Mouse (Mus musculus) kidney, embryonic 15.5 days (tissue): ENCODE measurements at regions not wholly inside any gene's neighbourhood (a gene's known extent, or its start where the extent isn't known, plus 50 kb on each side); places are given as distances from the start of the nearest gene placed in this dataset.
A peak's percentile ranks its signal among the peaks of the same experiment; 100 is the strongest.
"Not testable (repeated sequence)": the region's sequence is repeated elsewhere in the genome, so short reads cannot be mapped to it uniquely, and the experiment has no call there.

Experiments
- ATAC-seq: fragments of 200-750 bp; cut with Nextera tagmentation; replicated peaks from 2 replicates; pipeline ENCODE4 v1.8.0; 2017; ENCODE audit warnings: moderate TSS enrichment; ENCODE audit not compliant: low FRiP score
- H3K27ac ChIP-seq: fragments of 300-500 bp; sonication (generic); 2 replicates; pipeline ENCODE4 v1.5.1; 2015; ENCODE audit warnings: mild to moderate bottlenecking, inconsistent platforms
- H3K27me3 ChIP-seq: fragments of 300-500 bp; sonication (generic); 2 replicates; pipeline ENCODE4 v1.6.1; 2015; ENCODE audit warnings: inconsistent platforms
- H3K36me3 ChIP-seq: fragments of 300-500 bp; sonication (generic); 2 replicates; pipeline ENCODE4 v1.6.1; 2015; ENCODE audit warnings: inconsistent platforms
- H3K4me1 ChIP-seq: fragments of 300-500 bp; sonication (generic); 2 replicates; pipeline ENCODE4 v1.6.1; 2015; ENCODE audit warnings: inconsistent platforms
- H3K4me2 ChIP-seq: fragments of 300-500 bp; sonication (generic); 2 replicates; pipeline ENCODE4 v1.6.1; 2015; ENCODE audit warnings: moderate library complexity, mild to moderate bottlenecking, inconsistent platforms
- H3K4me3 ChIP-seq: fragments of 300-500 bp; sonication (generic); replicated peaks from 2 replicates; pipeline ENCODE4 v1.5.1; 2015; ENCODE audit warnings: mild to moderate bottlenecking, inconsistent platforms
- H3K9ac ChIP-seq: fragments of 300-500 bp; sonication (generic); 2 replicates; pipeline ENCODE4 v1.6.1; 2015; ENCODE audit warnings: mild to moderate bottlenecking, inconsistent platforms
- H3K9me3 ChIP-seq: fragments of 300-500 bp; sonication (generic); replicated peaks from 2 replicates; pipeline ENCODE4 v1.6.1; 2016; ENCODE audit warnings: inconsistent platforms
- WGBS: fragments of 180-500 bp; shearing (Covaris S2); methylation state at CpG from one replicate; pipeline ENCODE4 v1.1.7; 2015; ENCODE audit warnings: mixed read lengths; 5-methylcytosine and 5-hydroxymethylcytosine counted together

DNA sequence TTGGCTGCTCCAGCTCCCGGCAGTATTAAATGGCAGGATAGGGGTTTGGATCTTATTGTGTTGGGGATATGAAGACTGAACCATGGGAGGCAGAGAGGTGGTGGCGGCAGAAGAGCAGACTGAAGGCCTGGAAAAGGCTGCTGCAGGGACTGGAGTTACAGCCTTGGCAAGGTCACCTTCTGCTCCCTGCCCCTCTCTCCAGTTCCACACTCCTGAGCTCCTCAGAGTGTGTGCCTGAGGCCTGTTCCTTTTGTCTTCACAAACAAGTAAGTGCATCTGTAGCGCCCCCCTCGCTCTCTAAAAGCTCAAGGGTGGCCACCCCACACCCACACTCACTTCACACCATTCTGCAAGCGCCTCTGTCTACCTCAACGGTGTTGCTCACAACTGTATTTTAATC lies 113.0 kb downstream of the Fam43a start:
- no peak overlapping the region for H3K9ac ChIP-seq
- 0 out of 2 replicates have a peak, but pooled peaks cover 1% of the 10 kb centered on the region for H3K9me3 ChIP-seq
- no peak for ATAC-seq
- H3K27ac ChIP-seq = no peak overlapping the region
- H3K27me3 ChIP-seq = no peaks in the 10 kb centered on the region
- no peak overlapping the region for H3K4me3 ChIP-seq
- no peaks in the 10 kb centered on the region for H3K36me3 ChIP-seq
- no peak overlapping the region for H3K4me2 ChIP-seq
- H3K4me1 ChIP-seq = no peaks in the 10 kb centered on the region
- 87% methylated on average over 6 of the region's 6 CpGs for WGBS

DNA sequence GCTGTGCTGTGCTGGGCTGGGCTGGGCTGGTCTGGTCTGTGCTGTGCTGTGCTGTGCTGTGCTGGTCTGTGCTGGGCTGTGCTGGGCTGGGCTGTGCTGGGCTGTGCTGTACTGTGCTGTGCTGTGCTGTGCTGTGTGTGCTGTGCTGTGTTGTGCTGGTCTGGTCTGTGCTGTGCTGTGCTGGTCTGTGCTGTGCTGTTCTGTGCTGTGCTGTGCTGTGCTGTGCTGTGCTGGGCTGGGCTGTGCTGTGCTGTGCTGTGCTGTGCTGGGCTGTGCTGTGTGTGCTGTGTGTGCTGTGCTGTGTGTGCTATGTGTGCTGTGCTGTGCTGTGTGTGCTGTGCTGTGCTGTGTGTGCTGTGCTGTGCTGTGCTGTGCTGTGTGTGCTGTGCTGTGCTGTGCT lies 118.1 kb downstream of the Fam43a start:
- not testable (repeated sequence) for H3K27me3 ChIP-seq, H3K36me3 ChIP-seq, H3K4me3 ChIP-seq, H3K9ac ChIP-seq, H3K9me3 ChIP-seq, ATAC-seq, H3K4me1 ChIP-seq, H3K27ac ChIP-seq, H3K4me2 ChIP-seq

DNA sequence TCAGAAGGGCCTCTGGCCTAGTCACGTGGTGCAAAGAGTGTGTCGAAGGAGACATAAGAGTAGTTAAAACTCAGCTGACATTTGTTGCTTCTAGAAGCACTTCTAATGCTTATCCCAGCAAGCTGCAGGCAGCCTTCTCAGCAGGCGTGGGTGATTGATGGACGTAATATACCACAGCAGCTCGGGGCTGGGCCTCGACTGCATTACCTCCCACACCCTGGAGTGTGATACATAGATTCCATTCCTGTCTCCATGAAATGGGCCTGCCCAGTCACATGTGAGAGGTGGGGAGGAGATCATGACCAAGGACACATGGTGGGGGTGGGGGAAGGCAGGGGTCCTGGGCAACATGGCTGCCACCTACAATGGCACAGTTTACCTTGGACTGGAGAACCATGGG lies 121.3 kb downstream of the Fam43a start:
- 0 out of 2 replicates have a peak, but pooled peaks have one; percentile 29 for ATAC-seq

DNA sequence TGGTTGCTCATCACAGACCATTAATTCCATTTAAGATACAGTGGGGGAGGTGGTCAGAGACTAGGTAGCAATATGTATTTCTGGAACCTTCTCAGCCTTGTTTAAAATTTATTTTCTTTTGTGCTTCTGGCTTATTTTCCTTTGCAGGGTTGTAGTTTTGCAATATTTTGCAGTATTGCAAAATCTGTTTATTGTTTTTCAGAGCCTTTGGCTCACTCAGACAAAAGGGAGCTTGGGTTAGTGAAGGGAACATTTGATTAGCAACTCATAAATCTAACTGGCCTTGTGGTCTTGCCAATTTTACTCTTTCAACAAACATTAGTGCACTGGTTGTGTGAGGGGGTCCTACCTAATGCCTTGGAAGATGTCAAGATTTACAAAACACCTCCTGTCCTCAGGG lies 121.7 kb downstream of the Fam43a start:
- no peak overlapping the region for H3K4me2 ChIP-seq
- no peak overlapping the region for H3K9ac ChIP-seq
- peaks cover 7% of the 10 kb centered on the region for H3K4me1 ChIP-seq
- no peaks in the 10 kb centered on the region for H3K36me3 ChIP-seq
- ATAC-seq = no peak
- H3K27ac ChIP-seq = no peak overlapping the region
- no peaks in the 10 kb centered on the region for H3K27me3 ChIP-seq
- no peak overlapping the region for H3K4me3 ChIP-seq
- H3K9me3 ChIP-seq = no peaks in the 10 kb centered on the region

More for the DNA sequence above, 121.3 kb downstream of the Fam43a start:
- Histone ChIP-seq H3K27me3 (no peaks in the 10 kb centered on the region), H3K27ac (no peak overlapping the region), H3K4me2 (no peak overlapping the region), H3K4me3 (no peak overlapping the region), H3K9me3 (no peaks in the 10 kb centered on the region), H3K9ac (no peak overlapping the region), H3K4me1 (peaks cover 7% of the 10 kb centered on the region), H3K36me3 (no peaks in the 10 kb centered on the region)
- 28% methylated on average over 6 of the region's 6 CpGs for WGBS

DNA sequence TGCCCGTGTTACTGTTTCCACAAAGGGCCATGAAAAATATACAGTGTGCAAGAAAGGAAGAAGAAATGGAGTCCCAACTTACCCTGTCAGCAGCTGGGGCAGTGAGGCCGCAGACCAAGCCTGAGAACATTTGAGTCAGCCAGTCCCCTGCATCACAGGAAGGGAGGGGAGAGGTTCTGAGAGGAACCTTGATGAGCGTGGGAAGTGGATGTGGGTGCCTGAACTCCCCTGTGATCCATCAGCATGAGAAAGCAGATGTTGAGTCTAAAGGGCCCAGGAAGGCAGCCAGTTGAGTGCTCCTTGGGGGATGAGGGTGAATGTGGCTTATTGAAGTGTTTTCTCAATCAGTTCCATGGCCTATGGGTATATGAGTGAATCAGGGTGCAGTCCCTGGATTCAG lies 122.8 kb downstream of the Fam43a start:
- no peak overlapping the region for H3K9ac ChIP-seq
- H3K4me3 ChIP-seq = no peak overlapping the region
- H3K4me2 ChIP-seq = no peak overlapping the region
- peaks cover 7% of the 10 kb centered on the region for H3K4me1 ChIP-seq
- 88% methylated on average over 3 of the region's 3 CpGs for WGBS
- no peak for ATAC-seq
- no peaks in the 10 kb centered on the region for H3K36me3 ChIP-seq
- H3K9me3 ChIP-seq = no peaks in the 10 kb centered on the region
- no peaks in the 10 kb centered on the region for H3K27me3 ChIP-seq
- H3K27ac ChIP-seq = no peak overlapping the region

DNA sequence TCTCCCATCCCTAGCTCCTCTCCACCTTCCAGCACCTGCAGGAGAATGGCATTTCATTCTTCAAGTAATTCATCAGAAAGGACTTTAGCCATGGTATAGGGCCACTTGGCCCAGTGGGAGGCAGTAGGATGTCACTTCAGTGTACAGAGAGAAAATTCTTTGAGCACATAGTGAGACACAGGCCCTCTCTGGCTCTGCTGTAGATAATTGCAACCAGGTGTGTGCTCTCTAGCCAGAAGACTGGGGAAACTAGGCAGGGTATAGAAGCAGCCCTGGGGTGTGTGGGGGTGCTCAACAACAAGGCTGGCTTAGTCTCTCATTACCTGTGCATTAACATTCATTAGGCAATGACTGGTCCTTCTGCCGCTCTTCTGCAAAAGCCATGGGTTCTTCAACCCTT lies 125.1 kb downstream of the Fam43a start:
- Histone ChIP-seq H3K4me1 (peaks cover 7% of the 10 kb centered on the region), H3K36me3 (no peaks in the 10 kb centered on the region), H3K27me3 (no peaks in the 10 kb centered on the region), H3K9ac (no peak overlapping the region), H3K27ac (no peak overlapping the region), H3K9me3 (no peaks in the 10 kb centered on the region), H3K4me2 (no peak overlapping the region), H3K4me3 (no peak overlapping the region)
- 96% methylated on average over 1 of the region's 1 CpGs for WGBS
- no peak for ATAC-seq

DNA sequence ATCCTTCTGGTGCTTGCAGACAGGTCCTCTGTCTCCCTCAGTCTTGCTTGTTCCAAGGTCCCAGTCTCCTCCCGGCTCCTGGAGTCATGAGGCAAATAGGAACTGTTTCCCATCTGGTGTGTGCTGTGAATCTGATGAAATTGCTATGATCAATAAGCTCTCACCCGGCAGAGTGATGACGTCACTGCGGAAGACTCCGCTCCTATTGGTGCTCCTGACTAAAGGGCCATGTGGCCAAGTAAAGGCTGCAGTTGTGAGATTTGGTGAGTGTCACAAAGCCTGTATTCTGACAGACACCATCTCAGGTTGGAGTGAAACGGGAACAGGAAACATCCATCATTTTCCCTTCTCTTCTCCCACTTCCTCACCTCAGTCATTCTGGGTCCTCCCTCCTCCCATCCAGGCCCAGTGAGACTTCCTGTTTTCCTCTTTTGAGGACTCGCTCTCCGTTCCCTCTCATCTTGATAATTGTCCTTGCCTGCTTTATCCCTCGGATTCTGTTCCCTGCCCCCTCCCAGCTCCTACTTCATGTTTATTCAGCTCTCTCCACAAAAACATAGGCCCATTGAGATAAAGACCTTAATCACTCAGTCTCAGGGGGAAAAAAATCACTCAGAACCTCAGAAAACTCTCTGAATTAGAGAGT lies 133.4 kb downstream of the Fam43a start:
- no peak overlapping the region for H3K4me3 ChIP-seq
- no peaks in the 10 kb centered on the region for H3K9me3 ChIP-seq
- H3K27ac ChIP-seq = no peak overlapping the region
- no peak overlapping the region for H3K4me2 ChIP-seq
- no peaks in the 10 kb centered on the region for H3K27me3 ChIP-seq
- H3K36me3 ChIP-seq = no peaks in the 10 kb centered on the region
- no peak overlapping the region for H3K9ac ChIP-seq
- 57% methylated on average over 9 of the region's 9 CpGs for WGBS
- no peak for ATAC-seq
- H3K4me1 ChIP-seq = peaks cover 23% of the 10 kb centered on the region

DNA sequence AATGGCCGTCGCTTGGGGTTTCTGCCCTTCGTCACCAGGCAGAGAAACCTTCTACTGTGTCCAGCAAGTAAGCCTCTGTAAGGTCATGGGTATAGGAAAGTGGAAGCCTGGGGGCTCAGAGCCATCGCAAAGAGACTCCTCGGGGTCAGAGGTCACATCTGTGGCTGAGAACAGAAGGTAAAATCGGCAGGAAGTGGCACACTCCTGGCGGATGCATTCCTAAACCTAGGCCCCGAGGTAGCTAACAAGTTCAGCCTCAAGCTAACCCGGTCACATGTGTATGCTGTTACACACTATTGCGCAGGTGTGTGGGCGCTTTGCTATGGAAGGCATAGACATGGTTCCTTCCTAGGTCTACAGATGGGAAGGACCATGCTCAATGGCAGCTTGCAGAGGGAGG lies 134.0 kb downstream of the Fam43a start:
- Histone ChIP-seq H3K4me2 (no peak overlapping the region), H3K9ac (no peak overlapping the region), H3K4me3 (no peak overlapping the region), H3K4me1 (peaks cover 23% of the 10 kb centered on the region), H3K27ac (no peak overlapping the region), H3K9me3 (no peaks in the 10 kb centered on the region), H3K27me3 (no peaks in the 10 kb centered on the region), H3K36me3 (no peaks in the 10 kb centered on the region)
- no peak for ATAC-seq
- WGBS = 51% methylated on average over 11 of the region's 11 CpGs

DNA sequence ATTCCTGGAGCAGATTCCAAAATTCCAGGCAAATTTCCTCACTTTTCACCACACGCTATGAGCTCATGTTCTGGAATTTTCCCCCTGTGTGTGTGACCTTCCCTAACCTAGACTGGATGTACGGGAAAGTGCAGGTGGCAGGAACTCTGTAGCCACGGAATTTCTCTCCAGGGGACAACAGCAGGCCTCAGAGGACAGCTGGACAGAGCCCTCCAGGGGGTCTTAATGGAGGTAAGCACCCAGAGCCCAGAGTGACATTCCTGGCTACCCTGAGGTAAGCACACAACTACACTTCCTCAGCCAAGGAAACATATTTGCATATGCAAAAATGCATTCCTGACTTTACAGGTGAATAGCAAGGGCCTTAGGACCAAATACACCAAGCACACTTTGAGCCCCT lies 135.8 kb downstream of the Fam43a start:
- Histone ChIP-seq H3K9me3 (no peaks in the 10 kb centered on the region), H3K27ac (no peak overlapping the region), H3K4me1 (peaks cover 26% of the 10 kb centered on the region), H3K9ac (no peak overlapping the region), H3K4me2 (no peak overlapping the region), H3K4me3 (no peak overlapping the region), H3K27me3 (no peaks in the 10 kb centered on the region), H3K36me3 (no peaks in the 10 kb centered on the region)
- no peak for ATAC-seq
- 59% methylated on average over 3 of the region's 3 CpGs for WGBS

DNA sequence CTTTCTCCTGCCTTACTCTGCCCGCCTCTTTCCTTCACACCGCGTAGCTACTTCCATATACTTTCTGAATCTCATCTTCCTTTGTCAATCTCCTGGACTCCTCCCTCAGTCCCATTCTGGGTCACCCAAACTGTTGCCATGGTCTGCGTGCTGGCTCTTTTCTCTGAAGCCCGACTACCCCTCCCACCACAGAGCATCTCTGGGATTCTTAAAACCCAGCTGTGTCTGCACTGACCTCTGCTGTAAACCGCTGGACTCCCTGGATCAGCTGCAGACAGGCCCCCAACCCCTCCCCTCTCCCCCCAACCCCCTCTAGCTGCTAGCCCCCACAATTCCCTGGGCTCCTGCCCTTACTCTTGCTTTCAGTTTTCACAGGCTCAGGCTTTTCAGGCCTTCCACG lies 136.4 kb downstream of the Fam43a start:
- H3K4me3 ChIP-seq = no peak overlapping the region
- no peaks in the 10 kb centered on the region for H3K27me3 ChIP-seq
- H3K4me1 ChIP-seq = peaks cover 26% of the 10 kb centered on the region
- H3K4me2 ChIP-seq = no peak overlapping the region
- H3K27ac ChIP-seq = no peak overlapping the region
- H3K36me3 ChIP-seq = no peaks in the 10 kb centered on the region
- H3K9ac ChIP-seq = no peak overlapping the region
- WGBS = 36% methylated on average over 7 of the region's 7 CpGs
- peak; percentile 41; the same call in 1 of the 2 replicates for ATAC-seq
- H3K9me3 ChIP-seq = no peaks in the 10 kb centered on the region

DNA sequence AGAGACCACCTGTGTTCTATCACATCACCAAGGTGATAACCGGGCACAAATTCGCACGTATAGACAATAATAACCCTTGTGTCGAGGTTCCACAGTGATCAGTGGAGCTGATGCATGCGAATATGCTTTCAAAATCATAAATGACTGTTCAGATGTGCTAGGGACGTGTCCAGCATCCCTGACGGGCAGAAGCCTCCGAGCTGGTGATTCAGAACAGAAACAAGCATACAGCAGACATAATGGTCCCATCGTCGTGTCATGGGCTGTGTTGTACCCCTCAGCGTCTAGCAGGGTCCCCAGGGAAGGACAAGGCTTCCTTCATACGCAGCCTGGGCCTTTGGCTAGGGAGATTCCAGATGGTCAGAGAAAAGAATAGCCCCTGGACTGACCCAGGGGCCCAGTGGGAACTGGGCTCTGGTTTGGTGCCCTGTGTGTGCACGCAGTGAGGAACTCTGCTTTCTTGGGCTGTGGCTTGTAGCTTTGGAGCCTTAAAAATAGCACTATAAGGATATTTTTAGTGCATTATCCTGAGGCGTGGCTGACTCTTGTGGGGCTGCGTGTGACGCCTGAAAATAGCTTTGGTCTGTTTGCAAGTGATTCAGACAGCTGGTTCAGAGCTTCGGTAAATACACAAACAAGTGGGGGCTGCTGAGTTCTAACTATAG lies 137.3 kb downstream of the Fam43a start:
- Histone ChIP-seq H3K9me3 (no peaks in the 10 kb centered on the region), H3K36me3 (no peaks in the 10 kb centered on the region), H3K9ac (no peak overlapping the region), H3K27me3 (peaks cover 5% of the 10 kb centered on the region), H3K4me2 (peak overlapping the region; percentile 1; the same call in 1 of the 2 replicates), H3K4me1 (peaks cover 26% of the 10 kb centered on the region), H3K27ac (0 out of 2 replicates have a peak overlapping the region, but pooled peaks have one; percentile 59), H3K4me3 (no peak overlapping the region)
- 70% methylated on average over 17 of the region's 17 CpGs for WGBS
- no peak for ATAC-seq

DNA sequence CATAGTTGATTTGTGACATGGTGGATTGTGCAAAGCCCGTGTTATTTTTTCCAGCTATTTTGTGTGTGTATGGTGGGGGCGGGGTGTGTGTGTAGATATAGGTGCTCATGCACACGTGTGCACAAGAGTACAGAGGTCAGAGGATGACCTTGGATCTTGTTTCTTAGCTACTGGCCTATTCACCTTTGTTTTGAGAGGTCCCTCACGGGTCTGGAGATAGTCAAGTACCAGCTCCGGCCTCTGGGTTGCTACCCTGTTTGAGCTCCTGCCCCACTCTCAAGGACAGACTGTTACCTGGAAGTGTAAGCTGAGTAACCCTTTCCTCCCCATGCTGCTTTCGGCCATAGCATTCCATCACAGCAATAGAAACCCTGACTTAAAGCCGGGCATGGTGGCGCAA lies 138.0 kb downstream of the Fam43a start:
- peaks cover 29% of the 10 kb centered on the region for H3K4me1 ChIP-seq
- 0 out of 2 replicates have a peak overlapping the region, but pooled peaks have one; percentile 59 for H3K27ac ChIP-seq
- H3K9me3 ChIP-seq = no peaks in the 10 kb centered on the region
- no peak overlapping the region for H3K4me2 ChIP-seq
- 77% methylated on average over 8 of the region's 8 CpGs for WGBS
- H3K27me3 ChIP-seq = peaks cover 5% of the 10 kb centered on the region
- no peak for ATAC-seq
- no peak overlapping the region for H3K4me3 ChIP-seq
- H3K36me3 ChIP-seq = no peaks in the 10 kb centered on the region
- H3K9ac ChIP-seq = no peak overlapping the region

DNA sequence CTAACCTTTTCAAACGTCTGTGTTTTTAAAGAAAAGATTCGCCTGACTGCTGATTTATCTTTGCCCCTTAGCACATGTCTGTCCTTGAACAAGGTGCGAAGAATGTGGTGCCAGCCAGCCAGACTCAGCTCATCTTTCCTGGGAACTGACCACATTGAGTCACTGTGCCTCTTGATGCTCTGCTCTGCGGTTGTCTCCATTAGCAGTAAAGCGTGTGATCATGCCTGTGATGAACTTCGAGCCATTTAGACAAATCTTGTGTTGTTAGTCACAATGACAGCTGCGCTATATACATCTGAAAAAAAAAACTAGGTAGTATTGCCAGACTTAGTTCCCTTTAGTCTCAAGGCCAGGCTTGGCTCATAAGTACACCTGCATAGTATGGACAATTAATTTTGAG lies 140.1 kb downstream of the Fam43a start:
- Histone ChIP-seq H3K4me3 (no peak overlapping the region), H3K9ac (no peak overlapping the region), H3K4me1 (peaks cover 35% of the 10 kb centered on the region), H3K9me3 (no peaks in the 10 kb centered on the region), H3K4me2 (no peak overlapping the region), H3K36me3 (no peaks in the 10 kb centered on the region), H3K27me3 (peaks cover 5% of the 10 kb centered on the region), H3K27ac (no peak overlapping the region)
- 65% methylated on average over 7 of the region's 7 CpGs for WGBS
- ATAC-seq = no peak
